Mouse (Mus musculus): ENCODE data around the gene Rbfox1. TPM values are rescaled to one million over a fixed set of nuclear protein-coding genes. Genes with fewer than 3 reads are reported as not detected.
A peak's percentile ranks its signal among the peaks of the same experiment; 100 is the strongest.

Gene Rbfox1
- polyA plus RNA-seq, 1 experiment, result 4.0 TPM

DNA sequence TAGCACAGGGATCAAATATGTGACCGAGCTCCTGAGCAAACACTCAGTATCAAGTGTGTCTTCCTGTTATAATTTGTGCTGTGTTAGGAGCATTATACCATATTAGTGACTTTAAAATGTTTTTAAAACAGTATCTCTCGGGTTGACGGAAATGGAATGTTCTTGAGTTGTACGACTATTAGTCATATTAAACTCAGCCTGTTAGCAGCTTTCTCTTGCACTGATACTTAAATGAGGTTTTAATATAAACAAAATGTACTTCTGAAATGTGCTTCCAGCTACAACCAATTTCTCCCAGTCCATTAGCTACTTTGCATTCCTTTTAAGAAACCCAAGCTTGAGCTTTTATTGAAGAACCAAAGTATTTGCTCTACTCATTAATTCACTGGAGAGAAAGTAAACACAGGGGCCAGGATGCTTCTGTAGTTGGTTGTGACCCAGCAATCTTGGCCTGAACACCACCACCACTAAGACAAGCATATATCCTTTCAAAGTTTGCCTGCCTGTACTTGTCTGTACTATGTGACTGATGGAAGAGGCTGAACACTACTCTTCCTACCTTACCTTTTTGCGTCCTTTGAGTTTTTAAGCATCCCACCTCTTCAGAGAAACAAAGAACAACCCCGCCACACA is 944.9 kb downstream of the Rbfox1 start:
- Histone ChIP-seq H3K4me3 (replicated peaks; ENCODE audit: extremely low read depth, low read depth, low read length) (no peak overlapping the region), H3K4me1 (ENCODE audit: control insufficient read depth, insufficient read depth, low read length) (no peaks in the 10 kb centered on the region)
- WGBS, result 61% methylated on average over 6 of the region's 6 CpGs
- DNase-seq, result no peak
- TF ChIP-seq CTCF (IDR thresholded peaks at IDR 0.05; ENCODE audit: insufficient read depth, low read length), result no peak
- no peak for TF ChIP-seq POLR2A (IDR thresholded peaks at IDR 0.05; ENCODE audit: borderline replicate concordance, extremely low read depth, low read depth, low read length)

DNA sequence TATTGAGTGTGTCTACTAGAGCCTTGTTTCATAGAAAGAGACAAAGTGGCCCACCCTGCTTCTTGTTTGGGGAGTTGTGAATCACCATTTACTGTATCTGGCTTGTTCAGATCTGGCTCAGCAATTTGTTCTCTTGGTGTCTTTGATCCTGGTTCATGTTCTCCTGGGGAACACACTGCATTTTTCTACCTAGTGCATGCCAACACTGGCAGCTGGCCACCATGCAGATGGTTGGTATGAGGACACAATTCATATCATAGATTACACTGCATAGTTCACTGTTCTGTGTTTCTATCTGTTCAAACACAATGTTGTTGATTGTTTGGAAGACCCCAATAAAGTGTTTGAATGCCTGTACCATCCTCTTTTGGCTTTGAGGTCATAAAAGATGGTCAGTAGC is 948.3 kb downstream of the Rbfox1 start:
- Histone ChIP-seq H3K4me1 (ENCODE audit: control insufficient read depth, insufficient read depth, low read length) (no peaks in the 10 kb centered on the region), H3K4me3 (replicated peaks; ENCODE audit: extremely low read depth, low read depth, low read length) (no peak overlapping the region)
- TF ChIP-seq CTCF (IDR thresholded peaks at IDR 0.05; ENCODE audit: insufficient read depth, low read length) (no peak), POLR2A (IDR thresholded peaks at IDR 0.05; ENCODE audit: borderline replicate concordance, extremely low read depth, low read depth, low read length) (no peak)
- no peak for DNase-seq

DNA sequence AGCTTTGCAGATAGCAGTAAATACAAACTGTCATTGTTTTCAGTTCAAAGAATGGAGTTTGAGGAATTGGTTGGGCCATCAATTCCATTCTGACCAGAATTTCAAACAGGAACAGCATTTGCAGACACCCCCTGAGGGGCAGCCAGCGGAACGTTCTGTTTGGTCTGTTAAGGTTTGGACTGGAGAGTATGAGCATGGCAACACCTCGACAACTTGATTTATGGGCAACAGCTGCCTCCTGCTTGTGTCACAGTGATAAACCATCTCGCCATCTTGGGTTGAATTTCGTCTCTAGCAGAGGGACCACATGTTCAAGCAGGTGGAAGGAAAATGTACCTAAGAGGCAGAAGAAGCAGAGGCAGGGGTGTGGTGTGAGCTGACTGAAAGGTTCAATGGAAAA is 949.9 kb downstream of the Rbfox1 start:
- WGBS, result 33% methylated on average over 5 of the region's 5 CpGs
- TF ChIP-seq CTCF (IDR thresholded peaks at IDR 0.05; ENCODE audit: insufficient read depth, low read length), result no peak
- no peak for TF ChIP-seq POLR2A (IDR thresholded peaks at IDR 0.05; ENCODE audit: borderline replicate concordance, extremely low read depth, low read depth, low read length)
- no peak for DNase-seq
- Histone ChIP-seq H3K4me1 (ENCODE audit: control insufficient read depth, insufficient read depth, low read length) (no peaks in the 10 kb centered on the region), H3K4me3 (replicated peaks; ENCODE audit: extremely low read depth, low read depth, low read length) (no peak overlapping the region)

DNA sequence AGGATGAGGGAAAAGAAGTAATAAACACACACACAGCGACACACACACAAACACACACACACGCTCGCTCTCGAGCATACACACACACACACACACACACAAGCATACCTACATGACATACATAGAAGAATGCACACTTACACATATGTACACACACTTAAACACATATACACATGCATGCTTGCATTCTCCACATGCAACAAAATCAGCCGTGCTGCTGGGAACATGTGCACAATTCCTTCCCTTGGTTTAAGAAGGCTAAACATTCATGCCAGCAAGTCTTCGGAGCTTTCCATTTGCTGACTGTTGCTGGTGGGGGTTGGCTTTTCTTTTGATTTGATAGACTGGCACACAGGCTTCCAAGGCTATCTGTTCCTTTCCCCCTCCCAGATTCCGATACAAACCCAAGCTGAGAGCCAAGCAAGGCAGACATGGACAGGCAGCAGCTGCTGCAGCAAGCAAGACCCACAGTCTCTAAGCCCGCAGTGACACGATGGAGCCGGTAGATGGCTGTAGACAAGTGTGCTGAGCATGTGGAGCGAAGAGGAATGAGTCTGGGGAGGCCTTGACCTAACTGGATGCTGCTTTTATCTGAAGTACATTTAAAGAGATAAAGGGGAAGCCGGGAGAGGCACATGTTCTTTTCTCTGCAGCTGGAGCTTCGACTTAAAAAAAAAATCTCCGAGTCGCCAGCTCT is 954.3 kb downstream of the Rbfox1 start:
- WGBS, result 36% methylated on average over 15 of the region's 15 CpGs
- no peak overlapping the region for H3K4me3 ChIP-seq (replicated peaks; ENCODE audit: extremely low read depth, low read depth, low read length)
- peak; percentile 3 for DNase-seq
- peak; percentile 78 for TF ChIP-seq CTCF (IDR thresholded peaks at IDR 0.05; ENCODE audit: insufficient read depth, low read length)
- no peak for TF ChIP-seq POLR2A (IDR thresholded peaks at IDR 0.05; ENCODE audit: borderline replicate concordance, extremely low read depth, low read depth, low read length)
- no peaks in the 10 kb centered on the region for H3K4me1 ChIP-seq (ENCODE audit: control insufficient read depth, insufficient read depth, low read length)

DNA sequence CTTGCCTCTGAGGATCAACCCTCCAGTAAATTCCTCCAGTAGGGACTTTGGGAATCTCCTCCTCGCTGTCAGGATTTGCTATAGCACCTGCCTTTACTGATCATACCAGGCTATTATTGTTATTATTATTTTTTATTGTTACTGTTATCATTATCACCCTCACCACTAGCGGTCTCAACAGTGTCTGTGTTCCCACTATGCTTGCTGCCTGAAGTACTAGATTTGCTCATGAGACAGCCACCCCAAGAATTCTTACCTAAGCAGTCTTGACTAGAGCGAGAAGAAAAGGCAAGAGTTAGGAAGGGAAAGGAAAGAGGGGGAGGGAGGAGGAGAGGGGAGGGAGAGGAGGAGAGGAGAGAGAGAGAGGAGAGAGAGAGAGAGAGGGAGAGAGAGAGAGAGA is 954.9 kb downstream of the Rbfox1 start:
- WGBS, result 52% methylated on average over 3 of the region's 3 CpGs
- no peak for DNase-seq
- Histone ChIP-seq H3K4me3 (replicated peaks; ENCODE audit: extremely low read depth, low read depth, low read length) (no peak overlapping the region), H3K4me1 (ENCODE audit: control insufficient read depth, insufficient read depth, low read length) (no peaks in the 10 kb centered on the region)
- TF ChIP-seq CTCF (IDR thresholded peaks at IDR 0.05; ENCODE audit: insufficient read depth, low read length), result no peak
- no peak for TF ChIP-seq POLR2A (IDR thresholded peaks at IDR 0.05; ENCODE audit: borderline replicate concordance, extremely low read depth, low read depth, low read length)

DNA sequence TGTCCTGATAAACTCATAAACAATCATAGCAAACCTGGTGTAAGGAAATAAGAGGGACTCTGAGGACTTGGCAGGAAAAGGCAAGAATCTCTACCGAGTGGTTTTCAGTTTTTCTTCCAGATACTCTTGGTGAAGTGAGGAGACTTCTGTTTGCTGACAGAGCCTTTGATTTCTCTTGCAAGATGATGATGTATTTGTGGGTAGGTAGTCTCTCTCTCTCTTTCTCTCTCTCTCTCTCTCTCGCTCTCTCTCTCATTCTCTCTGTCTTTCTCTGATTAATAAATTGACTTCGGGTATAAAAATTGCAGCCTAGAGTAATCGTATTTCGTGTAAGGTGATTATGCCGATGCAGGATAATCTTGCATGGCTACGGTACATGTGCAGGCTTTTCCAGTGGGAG is 955.3 kb downstream of the Rbfox1 start:
- no peak for DNase-seq
- Histone ChIP-seq H3K4me3 (replicated peaks; ENCODE audit: extremely low read depth, low read depth, low read length) (no peak overlapping the region), H3K4me1 (ENCODE audit: control insufficient read depth, insufficient read depth, low read length) (no peaks in the 10 kb centered on the region)
- TF ChIP-seq CTCF (IDR thresholded peaks at IDR 0.05; ENCODE audit: insufficient read depth, low read length) (no peak), POLR2A (IDR thresholded peaks at IDR 0.05; ENCODE audit: borderline replicate concordance, extremely low read depth, low read depth, low read length) (no peak)
- 80% methylated on average over 7 of the region's 7 CpGs for WGBS

DNA sequence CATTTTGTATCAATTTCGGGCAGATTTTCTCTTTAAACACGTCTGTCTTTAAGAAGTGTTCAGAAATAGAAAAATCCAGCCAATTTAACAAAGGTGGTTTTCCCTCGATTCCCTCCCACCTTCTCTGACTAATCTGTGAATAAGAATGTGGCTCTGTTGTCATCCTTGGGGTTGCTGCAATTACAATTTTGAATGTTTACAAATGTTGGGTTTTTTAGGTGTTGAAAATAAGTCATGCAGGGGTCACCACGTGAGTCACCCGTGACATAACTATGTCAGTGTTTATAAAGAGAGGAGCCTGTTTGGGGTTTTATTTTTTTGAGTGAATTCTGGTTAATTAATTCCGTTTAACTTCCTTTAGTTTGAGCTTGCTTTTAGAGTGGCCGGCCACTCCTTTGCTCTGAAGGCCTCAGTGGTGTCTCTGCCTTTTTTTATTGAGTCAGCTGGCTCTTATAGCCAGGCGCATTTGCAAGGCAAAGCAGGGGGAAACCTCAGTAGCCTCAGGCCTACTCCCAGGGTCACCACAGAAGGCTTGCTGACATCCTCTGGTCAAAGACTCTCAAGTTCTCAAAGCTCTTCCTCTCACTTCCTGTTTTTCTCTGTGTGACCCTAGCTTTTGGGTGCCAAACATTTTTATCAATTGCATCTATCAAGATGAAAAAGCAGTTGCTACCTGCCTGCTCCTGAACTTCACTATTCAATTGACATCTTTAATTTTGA is 957.1 kb downstream of the Rbfox1 start:
- TF ChIP-seq POLR2A (IDR thresholded peaks at IDR 0.05; ENCODE audit: borderline replicate concordance, extremely low read depth, low read depth, low read length) (no peak), CTCF (IDR thresholded peaks at IDR 0.05; ENCODE audit: insufficient read depth, low read length) (no peak)
- 67% methylated on average over 8 of the region's 8 CpGs for WGBS
- DNase-seq, result no peak
- Histone ChIP-seq H3K4me3 (replicated peaks; ENCODE audit: extremely low read depth, low read depth, low read length) (no peak overlapping the region), H3K4me1 (ENCODE audit: control insufficient read depth, insufficient read depth, low read length) (no peaks in the 10 kb centered on the region)

DNA sequence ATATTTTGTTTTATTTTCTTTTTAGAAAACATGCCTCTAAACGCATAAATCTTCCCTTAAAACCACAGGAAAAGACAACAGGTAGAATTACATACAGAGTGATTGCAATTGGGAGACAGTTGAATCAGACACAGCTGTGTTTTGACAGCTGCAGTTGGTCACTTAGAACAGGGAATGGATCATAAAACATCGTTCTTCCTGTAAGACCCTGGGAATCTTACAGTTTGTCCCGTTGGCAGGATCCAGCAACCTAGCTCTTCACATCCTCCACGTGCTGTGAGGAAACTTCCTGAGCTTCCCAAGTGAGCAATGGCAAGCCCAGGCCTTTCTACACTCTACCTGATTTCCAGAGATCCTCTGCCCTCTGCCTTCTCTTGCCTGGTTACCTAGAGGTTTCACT is 959.5 kb downstream of the Rbfox1 start:
- TF ChIP-seq POLR2A (IDR thresholded peaks at IDR 0.05; ENCODE audit: borderline replicate concordance, extremely low read depth, low read depth, low read length), result no peak
- no peak for TF ChIP-seq CTCF (IDR thresholded peaks at IDR 0.05; ENCODE audit: insufficient read depth, low read length)

DNA sequence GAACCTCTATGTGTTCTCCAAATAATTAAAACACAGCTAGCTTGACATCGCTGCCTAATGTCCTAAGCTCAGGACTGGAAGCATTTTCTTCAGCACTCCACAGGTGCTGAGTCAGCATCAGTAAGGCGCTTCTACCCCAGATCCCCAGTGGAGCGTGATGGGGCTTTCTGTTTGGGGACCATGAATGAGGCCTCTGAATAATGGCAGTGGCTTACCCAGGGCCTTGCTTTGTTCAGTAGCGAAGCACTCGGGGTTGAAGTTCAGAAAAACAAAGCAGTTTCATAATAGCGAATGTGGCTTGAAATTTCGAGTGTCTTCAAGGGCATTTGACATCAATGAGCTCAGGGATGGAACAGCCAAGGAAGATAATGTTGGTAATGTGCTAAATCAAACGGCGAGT is 966.2 kb downstream of the Rbfox1 start:
- TF ChIP-seq POLR2A (IDR thresholded peaks at IDR 0.05; ENCODE audit: borderline replicate concordance, extremely low read depth, low read depth, low read length), result no peak
- no peak for TF ChIP-seq CTCF (IDR thresholded peaks at IDR 0.05; ENCODE audit: insufficient read depth, low read length)
- Histone ChIP-seq H3K4me1 (ENCODE audit: control insufficient read depth, insufficient read depth, low read length) (no peaks in the 10 kb centered on the region), H3K4me3 (replicated peaks; ENCODE audit: extremely low read depth, low read depth, low read length) (no peak overlapping the region)
- 74% methylated on average over 9 of the region's 9 CpGs for WGBS
- no peak for DNase-seq

More for the DNA sequence above, 959.5 kb downstream of the Rbfox1 start:
- DNase-seq, result no peak
- Histone ChIP-seq H3K4me1 (ENCODE audit: control insufficient read depth, insufficient read depth, low read length) (no peaks in the 10 kb centered on the region), H3K4me3 (replicated peaks; ENCODE audit: extremely low read depth, low read depth, low read length) (no peak overlapping the region)
- WGBS, result 38% methylated on average over 4 of the region's 4 CpGs

All from lung, adult 2 months (tissue).